Mouse (Mus musculus) embryonic fibroblast, embryonic 13.5 days (primary cell): Measurements from ENCODE around the gene Txnip.

Source experiments
- CTCF ChIP-seq: IDR thresholded peaks from 2 replicates; pipeline ENCODE4 v1.5.1; 2011; ENCODE audit warnings: mild to moderate bottlenecking, control low read depth, low read length, moderate library complexity, borderline replicate concordance; ENCODE audit not compliant: insufficient read depth
- POLR2A ChIP-seq: IDR thresholded peaks from 2 replicates; pipeline ENCODE4 v1.6.1; 2011; ENCODE audit warnings: low read depth, mild to moderate bottlenecking, control low read depth, low read length, moderate library complexity

DNA sequence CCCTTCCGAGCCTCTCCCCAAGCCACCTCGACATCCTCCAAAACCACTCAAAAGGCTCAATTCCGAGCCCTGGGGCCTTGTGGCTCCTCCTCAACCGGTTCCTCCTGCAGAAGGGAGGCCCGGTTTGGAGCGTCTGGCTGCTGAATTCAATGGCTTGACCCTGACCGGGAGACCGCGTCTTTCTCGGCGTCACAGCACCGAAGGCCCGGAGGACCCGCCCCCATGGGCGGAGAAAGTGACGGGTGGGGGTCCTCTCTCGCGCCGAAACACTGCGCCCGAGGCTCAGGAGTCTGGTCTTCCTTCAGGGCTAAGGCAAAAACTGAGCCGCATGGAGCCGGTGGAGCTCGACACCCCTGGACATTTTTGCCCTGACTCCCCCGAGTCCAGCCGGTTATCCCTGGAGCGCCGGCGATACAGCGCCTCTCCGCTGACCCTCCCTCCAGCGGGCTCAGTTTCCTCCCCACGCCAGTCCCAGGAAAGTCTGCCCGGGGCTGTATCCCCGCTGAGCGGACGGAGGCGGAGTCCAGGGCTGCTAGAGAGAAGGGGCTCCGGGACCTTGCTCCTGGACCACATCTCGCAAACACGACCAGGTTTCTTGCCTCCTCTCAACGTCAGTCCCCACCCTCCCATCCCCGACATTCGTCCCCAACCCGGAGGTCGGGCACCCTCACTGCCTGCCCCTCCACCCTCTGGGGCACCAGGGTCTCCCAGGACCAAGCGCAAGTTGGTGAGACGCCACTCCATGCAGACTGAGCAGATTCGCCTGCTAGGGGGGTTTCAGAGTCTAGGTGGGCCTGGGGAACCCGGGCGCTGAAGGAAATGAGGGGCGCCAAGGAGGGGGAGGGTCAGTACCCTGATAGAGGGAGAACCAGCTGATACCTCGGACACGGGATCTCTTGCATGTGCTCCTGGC lies 40.7 kb downstream of the Txnip start:
- TF ChIP-seq POLR2A (peak; percentile 76), CTCF (no peak)
